22 mouse cellular contexts compared by ENCODE assay signal in genomic region chr9:84775190-84775589, GRCm38 (mm10).
DNase-seq lines count a peak whose midpoint lies in the region; ATAC-seq lines count a peak whose summit lies in the region.
"Had no signal": no experiment of that assay in that cellular context is flagged by ENCODE, and none has a peak within 500 bp of the region (broad histone marks: within the 10 kb centered on the region; RNA-seq: fewer than 3 reads in every experiment).

No protein-coding gene starts in this region.

- H3K27ac ChIP-seq in heart, embryonic 10.5 days: no peak overlapping the region
- H3K27ac ChIP-seq in hindbrain, embryonic 14.5 days: no peak overlapping the region
- H3K27ac ChIP-seq: embryonic facial prominence, embryonic 13.5 days; forebrain, embryonic 15.5 days; hindbrain, embryonic 13.5 days; limb, embryonic 15.5 days; liver, embryonic 15.5 days; neural tube, embryonic 13.5 days had no signal

- H3K9ac ChIP-seq in hindbrain, embryonic 14.5 days: no peak overlapping the region
- H3K9ac ChIP-seq: embryonic facial prominence, embryonic 13.5 days; forebrain, embryonic 15.5 days; hindbrain, embryonic 13.5 days; limb, embryonic 15.5 days; liver, embryonic 15.5 days; neural tube, embryonic 13.5 days had no signal

- ATAC-seq in CD4-positive, CD25-positive, alpha-beta regulatory T cell, adult 4 months: peak; percentile 56
- peak; percentile 66 for ATAC-seq in activated CD4-positive, CD25-positive, alpha-beta regulatory T cell, adult 4 months
- peak; percentile 58 for ATAC-seq in inflammation-experienced regulatory T-cells, adult 6 months
- no peak for ATAC-seq in hindbrain, embryonic 14.5 days (ENCODE audit: low FRiP score)
- ATAC-seq: forebrain, embryonic 15.5 days; intestine, postnatal 0 days had no signal

- no peaks in the 10 kb centered on the region for H3K27me3 ChIP-seq in heart, embryonic 10.5 days (ENCODE audit: insufficient read depth, poor library complexity, severe bottlenecking)
- H3K27me3 ChIP-seq in hindbrain, embryonic 14.5 days (ENCODE audit: control insufficient read depth, insufficient read depth, low read length): no peaks in the 10 kb centered on the region
- H3K27me3 ChIP-seq: embryonic facial prominence, embryonic 13.5 days; forebrain, embryonic 15.5 days; hindbrain, embryonic 13.5 days; limb, embryonic 15.5 days; liver, embryonic 15.5 days; neural tube, embryonic 13.5 days had no signal

- no peak overlapping the region for H3K4me3 ChIP-seq in heart, embryonic 10.5 days
- H3K4me3 ChIP-seq in hindbrain, embryonic 14.5 days (replicated peaks; ENCODE audit: low read length): no peak overlapping the region
- H3K4me3 ChIP-seq: embryonic facial prominence, embryonic 13.5 days; forebrain, embryonic 15.5 days; hindbrain, embryonic 13.5 days; limb, embryonic 15.5 days; liver, embryonic 15.5 days; neural tube, embryonic 13.5 days had no signal

- intact Hi-C loops in left cerebral cortex, postnatal 4 days (cut with DNase I): no loop called here

- peak; percentile 91 for DNase-seq in 416B (ENCODE audit: low read depth)
- no peak for DNase-seq in heart, embryonic 10.5 days (ENCODE audit: low spot score)
- DNase-seq in heart, adult 18-20 months: no peak
- no peak for DNase-seq in hindbrain, embryonic 14.5 days (ENCODE audit: low spot score)
- DNase-seq in left cerebral cortex, postnatal 4 days: no peak
- DNase-seq: cerebellum, adult 9-10 months; gastrocnemius, postnatal 14 days; heart, postnatal 10 days; layer of hippocampus, postnatal 36 days; lung, postnatal 14 days; thymus, postnatal 36 days had no signal

- 33% methylated on average over 2 of the region's 2 CpGs for WGBS in heart, embryonic 10.5 days
- 86% methylated on average over 2 of the region's 2 CpGs for WGBS in hindbrain, embryonic 14.5 days

- no peak overlapping the region for H3K4me2 ChIP-seq in hindbrain, embryonic 14.5 days (replicated peaks)
- H3K4me2 ChIP-seq: embryonic facial prominence, embryonic 13.5 days; forebrain, embryonic 15.5 days; heart, embryonic 11.5 days; hindbrain, embryonic 13.5 days; limb, embryonic 15.5 days; liver, embryonic 15.5 days; neural tube, embryonic 13.5 days had no signal

- H3K9me3 ChIP-seq in heart, embryonic 10.5 days: no peaks in the 10 kb centered on the region
- H3K9me3 ChIP-seq in hindbrain, embryonic 14.5 days (ENCODE audit: control insufficient read depth, low read length): no peaks in the 10 kb centered on the region
- H3K9me3 ChIP-seq: embryonic facial prominence, embryonic 13.5 days; forebrain, embryonic 15.5 days; hindbrain, embryonic 13.5 days; limb, embryonic 15.5 days; liver, embryonic 15.5 days; neural tube, embryonic 13.5 days had no signal

- no peaks in the 10 kb centered on the region for H3K36me3 ChIP-seq in heart, embryonic 10.5 days
- H3K36me3 ChIP-seq in hindbrain, embryonic 14.5 days (replicated peaks; ENCODE audit: control insufficient read depth, insufficient read depth): no peaks in the 10 kb centered on the region
- H3K36me3 ChIP-seq: embryonic facial prominence, embryonic 13.5 days; forebrain, embryonic 15.5 days; hindbrain, embryonic 13.5 days; limb, embryonic 15.5 days; liver, embryonic 15.5 days; neural tube, embryonic 13.5 days had no signal

- no peaks in the 10 kb centered on the region for H3K4me1 ChIP-seq in heart, embryonic 10.5 days
- H3K4me1 ChIP-seq in hindbrain, embryonic 14.5 days (replicated peaks; ENCODE audit: control insufficient read depth, insufficient read depth, low read length): no peaks in the 10 kb centered on the region
- H3K4me1 ChIP-seq: forebrain, embryonic 15.5 days; hindbrain, embryonic 13.5 days; limb, embryonic 15.5 days; liver, embryonic 15.5 days; neural tube, embryonic 13.5 days had no signal
